ENCODE assay signal across 27 mouse cellular contexts in genomic region chr9:41993821-41994220, GRCm38 (mm10).
"Had no signal": no experiment of that assay in that cellular context is flagged by ENCODE, and none has a peak within 500 bp of the region (broad histone marks: within the 10 kb centered on the region; RNA-seq: fewer than 3 reads in every experiment).

No protein-coding gene starts in this region.

- H3K36me3 ChIP-seq: limb, embryonic 10.5 days; liver, embryonic 12.5 days; liver, embryonic 13.5 days; liver, embryonic 15.5 days; lung, embryonic 15.5 days; midbrain, embryonic 10.5 days; midbrain, embryonic 12.5 days; midbrain, embryonic 15.5 days had no signal

- H3K4me1 ChIP-seq: limb, embryonic 10.5 days; limb, embryonic 12.5 days; limb, embryonic 15.5 days; liver, embryonic 12.5 days; liver, embryonic 13.5 days; liver, embryonic 15.5 days; lung, embryonic 15.5 days; megakaryocyte, embryonic 14.5 days; midbrain, embryonic 10.5 days; midbrain, embryonic 12.5 days; midbrain, embryonic 13.5 days; midbrain, embryonic 15.5 days had no signal

- H3K4me3 ChIP-seq: limb, embryonic 10.5 days; limb, embryonic 12.5 days; limb, embryonic 13.5 days; limb, embryonic 15.5 days; liver, embryonic 12.5 days; liver, embryonic 13.5 days; liver, embryonic 15.5 days; lung, embryonic 15.5 days; megakaryocyte, embryonic 14.5 days; midbrain, embryonic 10.5 days; midbrain, embryonic 12.5 days; midbrain, embryonic 13.5 days; midbrain, embryonic 15.5 days; myocyte had no signal

- DNase-seq: left cerebral cortex, postnatal 4 days; liver; liver, embryonic 13.5 days; liver, postnatal 0 days; lung, adult 18-20 months; lung, adult 2 months; lung, embryonic 14.5 days; lung, postnatal 10 days; lung, postnatal 14 days; lung, postnatal 36 days; lung, postnatal 4 days; midbrain, embryonic 14.5 days had no signal

- H3K27ac ChIP-seq: limb, embryonic 10.5 days; limb, embryonic 12.5 days; limb, embryonic 13.5 days; limb, embryonic 15.5 days; liver, embryonic 12.5 days; liver, embryonic 13.5 days; liver, embryonic 14.5 days; liver, embryonic 15.5 days; lung, embryonic 15.5 days; macrophage; midbrain, embryonic 10.5 days; midbrain, embryonic 12.5 days; midbrain, embryonic 13.5 days; midbrain, embryonic 15.5 days had no signal

- H3K27me3 ChIP-seq: limb, embryonic 12.5 days; limb, embryonic 13.5 days; limb, embryonic 15.5 days; liver, embryonic 12.5 days; liver, embryonic 13.5 days; liver, embryonic 15.5 days; lung, embryonic 15.5 days; megakaryocyte, embryonic 14.5 days; midbrain, embryonic 12.5 days; midbrain, embryonic 13.5 days; midbrain, embryonic 15.5 days had no signal
